Mouse (Mus musculus): ENCODE data around the gene Cpne1.

DNA sequence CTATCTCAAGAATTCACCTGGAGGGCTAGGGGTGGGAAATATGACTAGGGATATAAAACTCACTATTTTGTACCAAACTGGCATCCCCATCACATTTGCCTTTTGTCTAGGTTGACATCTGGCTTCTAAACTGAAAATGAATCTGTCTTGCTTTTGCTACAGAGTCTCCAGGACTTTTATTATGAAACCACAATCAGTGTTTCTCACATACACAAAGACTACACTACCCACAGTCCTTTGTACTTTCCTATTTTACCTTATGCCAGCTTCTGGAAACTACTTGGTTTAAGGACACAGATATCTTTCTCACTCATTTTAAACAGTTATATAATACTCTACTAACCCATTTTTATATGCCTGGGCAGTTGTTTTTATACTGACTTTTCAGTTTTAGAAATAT lies 86.3 kb downstream of the Cpne1 start:
- TF ChIP-seq GATA1 (IDR thresholded peaks at IDR 0.05; ENCODE audit: borderline replicate concordance, low read length) (no peak), FLI1 (IDR thresholded peaks at IDR 0.05; ENCODE audit: low read length) (no peak)

Measured in megakaryocyte, embryonic 14.5 days (primary cell).